Mouse (Mus musculus): ENCODE data around the gene Lrch1.
A peak's percentile ranks its signal among the peaks of the same experiment; 100 is the strongest.

Lrch1 gene

GRCm38 (mm10) chr14:74792793-74793192 is 154.9 kb downstream of the Lrch1 start:
- no peak for DNase-seq

DNA sequence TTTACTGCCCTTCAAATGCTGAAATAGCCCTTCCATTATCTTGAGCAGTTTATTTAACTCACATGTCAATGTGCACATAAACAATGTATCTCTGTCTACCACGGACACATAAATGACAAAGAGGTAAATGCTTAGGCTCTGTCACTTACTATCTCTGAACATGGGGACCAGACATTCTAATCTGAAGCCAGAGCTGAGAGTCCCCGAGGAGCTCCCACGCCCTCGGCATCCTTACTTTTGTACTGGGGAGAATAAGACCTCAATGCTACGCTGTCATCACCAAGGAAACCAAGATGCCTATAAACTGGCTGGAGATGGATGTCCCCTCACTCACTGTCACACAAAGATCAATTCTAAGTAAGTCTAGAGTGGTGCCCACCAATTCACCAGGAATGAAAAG is 157.1 kb downstream of the Lrch1 start:
- DNase-seq: no peak

- DNase-seq: no peak
Observed at GRCm38 (mm10) chr14:74788766-74789165, 158.9 kb downstream of the Lrch1 start.

DNA sequence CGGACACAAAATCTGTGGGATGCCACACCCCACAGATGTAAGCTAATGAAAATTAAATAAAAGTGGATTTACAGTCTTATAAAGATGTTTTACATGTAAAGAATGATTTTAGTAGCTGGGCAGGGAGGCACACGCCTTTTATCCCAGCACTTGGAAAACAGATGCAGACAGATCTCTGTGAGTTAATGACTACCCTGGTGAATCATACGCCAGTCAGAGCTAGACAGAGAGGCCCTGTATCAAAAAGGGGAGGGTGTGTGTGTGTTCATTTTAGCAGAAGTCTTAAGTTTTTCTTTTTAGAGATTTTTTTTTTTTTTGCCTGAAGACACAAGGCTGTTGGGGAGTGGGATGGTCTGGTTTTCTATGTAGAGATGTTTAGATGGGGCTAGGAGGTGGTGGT is 160.0 kb downstream of the Lrch1 start:
- DNase-seq: no peak

DNA sequence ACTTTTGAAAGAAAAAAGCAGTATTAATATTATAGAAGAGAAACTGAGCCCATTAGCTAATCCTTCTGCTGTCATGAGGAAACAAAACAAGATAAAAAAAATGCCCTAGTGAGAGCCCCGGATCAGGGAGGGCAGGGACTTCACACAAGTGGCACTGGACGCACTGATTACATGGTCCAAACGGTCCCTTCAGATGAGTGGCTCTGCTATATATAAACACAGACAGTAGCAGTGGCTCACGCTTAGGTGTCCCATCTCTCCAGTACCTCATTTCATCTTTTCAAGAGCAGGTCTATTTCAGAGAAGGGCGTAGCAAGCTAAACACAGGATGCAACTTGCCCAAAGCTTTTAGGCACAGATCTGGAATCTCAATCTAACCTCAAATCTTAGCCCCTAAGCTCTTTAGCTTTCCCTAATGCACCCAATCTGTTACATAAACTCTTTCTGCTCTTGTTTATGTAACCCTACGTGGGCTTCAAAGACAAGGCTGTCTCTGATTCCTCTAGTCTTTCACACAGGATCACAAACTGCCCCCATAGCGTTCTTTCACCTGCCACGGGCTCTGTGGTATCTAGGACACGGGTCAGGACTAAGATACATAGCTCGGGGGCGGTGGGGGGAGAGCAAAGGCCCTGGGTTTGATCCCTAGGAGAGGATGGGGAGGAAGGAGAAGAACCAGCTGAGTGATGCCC is 163.3 kb downstream of the Lrch1 start:
- peak; percentile 91 for DNase-seq

DNA sequence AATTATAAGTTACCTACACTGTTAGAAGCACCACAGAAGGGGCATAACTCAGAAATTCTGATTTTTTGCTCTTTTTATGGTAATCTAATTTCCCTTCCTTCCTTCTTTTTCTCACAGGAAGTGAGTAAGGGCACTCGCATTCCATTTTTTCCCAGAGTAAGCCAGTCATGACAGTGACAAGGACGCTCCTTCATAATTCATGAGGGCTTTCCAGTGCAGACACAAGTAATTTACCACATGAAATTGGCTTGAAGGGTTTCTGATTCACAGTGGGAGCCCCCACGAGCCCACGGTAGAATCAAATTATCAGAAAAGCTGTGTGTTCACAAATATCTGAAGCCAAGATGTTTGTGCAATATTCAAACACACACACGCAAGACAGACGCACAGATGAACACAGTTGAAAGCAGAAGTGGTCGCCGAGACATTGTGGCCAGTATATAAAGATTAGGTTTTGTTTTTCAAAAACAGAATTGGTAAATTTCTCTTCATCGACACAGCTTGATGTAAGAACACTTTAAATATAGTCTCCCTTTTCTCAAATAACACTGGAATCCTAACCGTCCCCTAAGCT is 173.5 kb downstream of the Lrch1 start:
- DNase-seq: no peak

DNA sequence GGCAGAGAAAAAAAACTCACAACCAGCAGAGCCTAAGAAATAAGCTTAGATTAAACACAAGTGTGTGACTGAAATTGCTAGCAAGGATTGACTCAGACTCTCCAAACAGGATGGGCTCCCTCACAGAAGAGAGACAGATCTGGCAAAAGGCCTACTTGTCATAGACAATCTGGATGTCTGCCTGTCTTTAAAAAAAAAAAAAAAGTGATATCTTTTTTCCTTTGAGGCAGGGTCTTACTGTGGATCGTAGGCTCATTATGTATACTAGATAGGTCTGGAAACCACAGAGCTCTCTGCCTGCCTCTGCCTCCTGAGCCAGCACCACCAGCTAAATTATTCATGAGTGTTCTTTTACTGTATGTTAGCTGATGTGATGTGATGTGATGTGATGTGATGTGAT is 179.8 kb downstream of the Lrch1 start:
- no peak for DNase-seq

DNA sequence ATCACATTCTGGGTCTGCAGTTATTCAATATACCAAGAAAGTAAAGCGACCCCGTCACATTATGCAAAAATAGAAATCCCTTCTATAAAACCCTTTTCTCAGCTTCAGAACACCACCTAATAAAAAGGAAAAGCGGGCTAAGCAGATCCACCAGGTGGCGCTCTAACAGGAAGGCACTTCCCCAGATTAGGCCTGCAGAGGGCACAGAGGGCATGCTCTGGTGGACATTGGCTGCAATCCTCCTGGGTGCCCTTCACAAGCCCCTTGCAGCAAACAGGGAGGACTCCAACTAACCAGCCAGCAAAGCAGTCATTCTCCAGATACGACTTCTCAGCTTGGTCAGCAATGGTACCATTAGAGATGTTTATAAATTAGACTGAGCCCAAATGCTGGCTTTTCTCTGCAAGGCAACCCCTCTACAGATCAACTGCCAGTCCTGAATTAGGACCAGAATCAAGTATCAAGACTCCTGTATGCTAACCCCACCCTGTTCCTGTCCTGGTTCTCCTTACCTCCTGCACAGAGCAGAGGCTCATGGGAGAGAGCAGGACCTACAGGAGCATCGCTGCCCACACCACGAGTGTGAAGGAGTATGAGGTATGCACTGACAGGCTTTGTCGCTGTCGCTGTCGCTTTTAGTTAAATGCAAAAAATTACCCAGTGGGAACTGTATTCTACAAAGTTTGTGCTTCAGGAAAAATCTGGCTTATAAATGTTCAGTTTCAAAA is 183.3 kb downstream of the Lrch1 start:
- DNase-seq: peak; percentile 94

DNA sequence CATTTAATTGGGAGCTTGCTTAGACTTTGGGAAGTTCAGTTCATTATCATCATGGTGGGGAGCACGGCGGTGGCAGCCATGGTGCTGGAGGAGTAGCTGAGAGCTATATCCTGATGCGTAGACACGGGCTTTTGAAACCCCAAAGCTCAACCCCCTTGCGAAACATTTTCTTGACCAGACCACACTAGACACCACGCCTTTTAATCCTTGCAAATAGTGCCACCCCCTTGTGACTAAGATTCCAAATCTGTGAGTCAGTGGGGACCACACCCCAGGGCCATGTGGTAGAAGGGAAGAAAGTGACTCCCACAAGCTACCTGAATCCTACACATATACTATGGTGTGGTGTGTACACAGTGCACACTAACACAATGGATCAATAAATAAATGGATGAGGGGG is 210.8 kb downstream of the Lrch1 start:
- DNase-seq: peak; percentile 50

DNA sequence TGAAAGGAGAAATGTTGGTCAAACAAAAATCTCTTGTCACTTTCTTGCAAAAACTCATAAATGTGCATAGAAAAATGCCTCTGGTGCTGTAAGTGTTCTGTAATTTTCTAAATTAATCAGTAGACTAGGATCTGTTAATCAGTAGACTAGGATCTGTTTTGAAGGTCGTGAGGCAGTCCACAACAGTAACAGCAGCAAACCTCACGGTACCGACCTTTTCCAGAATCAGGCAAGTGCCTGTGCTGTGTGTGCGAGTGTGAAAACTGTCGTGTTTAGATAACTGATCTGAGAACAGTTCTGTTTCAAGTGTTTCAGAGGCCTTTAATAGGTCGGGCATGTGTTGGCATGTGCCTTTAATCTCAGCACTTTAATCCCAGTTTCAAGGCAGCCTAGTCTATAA is 212.2 kb downstream of the Lrch1 start:
- peak; percentile 27 for DNase-seq

DNA sequence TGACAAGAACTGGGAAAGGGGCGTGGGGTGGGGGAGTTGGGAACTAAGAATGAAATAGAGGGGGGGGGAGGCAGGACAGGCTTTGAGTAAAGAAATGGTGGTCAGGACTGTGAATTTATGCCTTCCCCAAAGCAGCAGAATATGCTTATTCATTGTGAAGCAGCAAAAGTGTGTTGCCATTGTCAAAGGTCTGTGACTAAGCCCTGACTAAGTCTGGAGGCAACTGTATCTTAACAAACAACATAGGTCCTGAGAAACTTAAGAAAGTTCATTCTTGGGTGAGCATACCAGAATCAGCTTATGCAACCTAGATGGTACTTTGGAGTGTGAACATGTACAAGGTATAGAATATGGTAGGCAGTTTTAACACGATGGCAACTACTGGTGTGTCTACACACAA is 214.3 kb downstream of the Lrch1 start:
- DNase-seq: peak; percentile 21

DNA sequence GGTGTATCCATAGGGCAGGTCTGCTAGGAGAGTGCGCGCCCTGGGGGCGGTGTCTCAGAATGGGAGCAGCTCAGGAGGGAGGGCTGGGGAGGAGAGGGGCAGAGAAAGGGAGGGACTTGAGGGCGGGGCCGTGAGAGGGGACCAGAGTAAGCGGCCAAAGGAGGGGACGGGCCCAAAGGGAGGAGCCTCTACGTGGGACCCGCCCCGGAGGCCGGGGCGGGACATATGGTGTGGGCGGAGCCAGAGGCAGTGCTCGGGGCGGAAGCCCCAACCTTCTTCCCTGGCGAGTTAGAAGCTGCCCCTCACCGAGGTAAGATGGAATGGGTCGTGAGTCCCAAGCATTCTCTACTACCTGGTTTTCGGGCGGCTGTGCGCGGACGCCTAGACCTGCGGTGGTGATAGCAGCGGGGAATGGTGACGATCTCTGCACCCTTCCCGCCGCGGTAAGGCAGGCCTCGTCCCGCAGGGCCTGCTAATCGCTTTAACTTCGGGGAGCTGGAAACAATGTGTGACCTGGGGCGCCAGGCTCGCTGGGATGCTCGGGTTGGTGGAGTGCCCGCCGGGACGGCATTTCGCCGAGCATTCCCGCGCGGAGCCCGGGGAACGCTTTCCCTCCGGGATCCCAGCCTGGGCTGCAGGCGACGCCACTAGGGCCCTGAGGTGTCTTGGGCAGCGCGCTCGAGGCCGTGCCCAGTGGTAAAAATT is 215.4 kb downstream of the Lrch1 start, which contains the start of gene Esd:
Esd (plus strand) TSS at position 219 of the 705 bp plus-strand sequence.
- peak; percentile 100 for DNase-seq

DNA sequence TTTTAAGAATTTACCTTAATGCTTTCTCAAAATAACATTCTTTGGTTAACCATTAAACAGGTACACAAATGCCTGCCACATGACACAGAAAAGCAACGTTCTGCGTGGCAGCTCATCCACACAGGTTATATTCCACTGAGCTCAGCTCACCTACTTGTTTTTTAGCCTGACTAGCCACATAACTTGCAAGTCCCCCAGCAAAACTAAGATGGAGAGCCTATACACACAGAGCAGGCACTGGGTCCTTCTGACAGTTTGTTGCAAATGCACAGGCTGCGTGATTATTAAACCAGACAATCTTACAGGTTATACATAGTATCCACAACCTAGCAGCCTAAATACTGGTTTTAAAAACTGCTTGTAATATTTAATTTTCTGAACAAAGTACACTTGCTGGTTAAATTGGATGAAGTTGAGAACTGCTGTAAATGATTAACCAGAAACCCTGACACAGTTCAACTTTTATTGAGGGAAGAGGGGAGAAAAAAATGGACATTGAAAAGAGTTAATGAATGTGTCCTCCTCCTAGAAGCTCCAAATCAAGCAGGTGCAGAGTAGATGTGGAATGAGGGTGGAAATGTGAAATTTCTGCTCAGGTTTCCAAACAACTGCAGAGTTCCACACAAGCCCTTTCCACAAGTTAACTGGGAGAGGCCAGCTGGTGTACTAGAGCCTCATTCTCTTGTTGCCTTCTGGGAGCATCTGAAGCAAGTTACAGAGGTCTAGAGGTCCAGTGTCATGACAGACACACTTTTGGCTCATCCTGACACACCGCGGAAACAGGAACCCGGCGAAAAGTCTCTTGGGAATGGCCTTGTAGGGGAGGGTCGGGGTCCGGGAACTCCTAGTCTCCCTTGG is 216.2 kb downstream of the Lrch1 start:
- DNase-seq: no peak

DNA sequence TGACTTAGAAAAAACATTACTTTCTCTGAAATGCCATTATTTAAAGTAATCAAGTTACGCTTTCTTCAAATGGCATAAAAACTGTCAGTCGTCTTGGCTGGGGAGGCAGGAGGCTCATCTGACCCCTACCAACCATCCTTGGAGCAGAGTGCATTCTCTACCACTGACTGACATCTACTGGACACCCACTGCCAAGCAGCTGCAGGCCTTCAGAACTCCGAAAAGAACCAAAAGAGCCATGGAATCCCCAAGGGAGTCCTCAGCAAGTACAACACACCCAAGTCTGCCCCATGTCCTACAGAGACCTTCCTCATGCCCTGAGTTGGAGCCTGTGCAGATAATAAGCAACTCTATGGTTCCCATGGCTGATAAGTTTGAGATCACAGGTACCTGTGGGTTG is 224.1 kb downstream of the Lrch1 start:
- peak; percentile 46 for DNase-seq

DNA sequence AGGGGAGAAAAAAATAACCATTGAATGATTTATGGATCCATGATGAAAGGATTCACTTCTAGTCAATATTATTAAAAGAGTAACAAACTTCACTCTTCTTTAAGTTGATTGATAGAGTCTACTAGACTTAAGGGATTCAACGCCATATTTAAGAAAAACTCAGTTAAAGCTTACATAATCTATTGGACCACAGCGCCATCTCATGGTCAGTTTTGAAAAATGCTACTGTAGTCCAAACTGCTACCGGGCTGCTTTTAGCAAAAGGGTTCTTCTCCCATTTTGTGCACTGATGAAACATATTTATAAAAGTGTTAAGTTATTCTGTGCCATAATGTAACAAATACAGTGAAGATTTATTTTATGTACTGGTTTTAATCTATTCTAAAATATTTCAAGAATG is 238.6 kb downstream of the Lrch1 start:
- no peak for DNase-seq
